In the genomic region with DNA sequence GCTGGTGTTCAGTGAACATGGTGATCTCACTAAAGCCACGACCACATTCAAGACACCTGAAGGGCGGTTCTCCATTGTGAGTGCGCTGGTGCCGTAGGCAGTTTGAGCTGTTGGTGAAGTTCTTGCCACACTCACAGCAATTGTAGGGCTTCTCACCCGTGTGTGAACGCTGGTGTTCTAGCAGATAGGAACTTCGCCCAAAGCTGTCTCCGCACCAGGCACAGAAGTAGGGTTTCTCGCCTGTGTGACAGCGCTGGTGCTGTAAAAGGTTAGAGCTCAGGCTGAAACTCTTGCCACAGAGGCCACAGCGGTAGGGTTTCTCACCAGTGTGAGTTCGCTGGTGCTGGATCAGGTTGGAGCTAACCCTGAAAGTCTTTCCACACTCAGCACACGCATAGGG, we compare ENCODE assay signal across 7 mouse cellular contexts. TPM values are rescaled to one million over a fixed set of nuclear protein-coding genes. Genes with fewer than 3 reads are reported as not detected.
DNase-seq lines count a peak whose midpoint lies in the region; ATAC-seq and TF ChIP-seq lines count a peak whose summit lies in the region.

No protein-coding gene starts in this region.

- no peak for ATAC-seq in heart, embryonic 15.5 days (replicated peaks; ENCODE audit: insufficient number of reproducible peaks, insufficient read depth, low FRiP score, low read depth)
- ATAC-seq in hindbrain, embryonic 13.5 days (ENCODE audit: low FRiP score), result no peak
- ATAC-seq in midbrain, embryonic 15.5 days (replicated peaks), result no peak

- H3K27ac ChIP-seq in heart, embryonic 15.5 days, result no peak overlapping the region
- peak overlapping the region; percentile 40; the same call in 1 of the 2 replicates for H3K27ac ChIP-seq in bone marrow, adult 2 months (ENCODE audit: control insufficient read depth, insufficient read depth, low read depth, low read length, poor library complexity)
- peak overlapping the region; percentile 98; the same call in 1 of the 2 replicates for H3K27ac ChIP-seq in hindbrain, embryonic 13.5 days
- H3K27ac ChIP-seq in midbrain, embryonic 15.5 days, result peak overlapping the region; percentile 99; the same call in 1 of the 2 replicates

- DNase-seq in heart, postnatal 4 days, result no peak
- DNase-seq in frontal cortex, postnatal 10 days (ENCODE audit: low spot score in 2 of 2), result no peak
- DNase-seq in retina, embryonic 14.5 days (ENCODE audit: low spot score), result no peak

- H3K9ac ChIP-seq in heart, embryonic 15.5 days, result no peak overlapping the region
- H3K9ac ChIP-seq in hindbrain, embryonic 13.5 days, result peak overlapping the region; percentile 80; the same call in 1 of the 2 replicates
- H3K9ac ChIP-seq in midbrain, embryonic 15.5 days, result no peak overlapping the region

- H3K9me3 ChIP-seq in heart, embryonic 15.5 days (replicated peaks), result no peaks in the 10 kb centered on the region
- no peaks in the 10 kb centered on the region for H3K9me3 ChIP-seq in hindbrain, embryonic 13.5 days
- no peaks in the 10 kb centered on the region for H3K9me3 ChIP-seq in midbrain, embryonic 15.5 days

- TF ChIP-seq POLR2A in bone marrow, adult 2 months (IDR thresholded peaks at IDR 0.05; ENCODE audit: borderline replicate concordance, control insufficient read depth, low read depth, low read length), result no peak

- H3K36me3 ChIP-seq in heart, embryonic 15.5 days, result peaks cover 14% of the 10 kb centered on the region
- peaks cover 17% of the 10 kb centered on the region for H3K36me3 ChIP-seq in hindbrain, embryonic 13.5 days
- H3K36me3 ChIP-seq in midbrain, embryonic 15.5 days (replicated peaks), result no peaks in the 10 kb centered on the region; the same call in 1 of the 2 replicates

- no peak overlapping the region for H3K4me2 ChIP-seq in heart, embryonic 15.5 days
- peak overlapping the region; percentile 93 for H3K4me2 ChIP-seq in hindbrain, embryonic 13.5 days
- no peak overlapping the region; the same call in 1 of the 2 replicates for H3K4me2 ChIP-seq in midbrain, embryonic 15.5 days

- H3K4me3 ChIP-seq in heart, embryonic 15.5 days, result peak overlapping the region; percentile 85; the same call in 1 of the 2 replicates
- peak overlapping the region; percentile 80 for H3K4me3 ChIP-seq in bone marrow, adult 2 months (replicated peaks; ENCODE audit: control insufficient read depth, low read depth, low read length)
- 0 out of 2 replicates have a peak overlapping the region, but pooled peaks have one; percentile 70 for H3K4me3 ChIP-seq in hindbrain, embryonic 13.5 days
- peak overlapping the region; percentile 69; the same call in 1 of the 2 replicates for H3K4me3 ChIP-seq in midbrain, embryonic 15.5 days

- 91% methylated on average over 13 of the region's 13 CpGs for WGBS in heart, embryonic 15.5 days
- WGBS in bone marrow, adult 2 months, result 87% methylated on average over 13 of the region's 13 CpGs
- 96% methylated on average over 13 of the region's 13 CpGs for WGBS in hindbrain, embryonic 13.5 days
- WGBS in midbrain, embryonic 15.5 days, result 92% methylated on average over 13 of the region's 13 CpGs

- no peak for TF ChIP-seq CTCF in bone marrow, adult 2 months (IDR thresholded peaks at IDR 0.05; ENCODE audit: control insufficient read depth, insufficient read depth, low read length)

- no peaks in the 10 kb centered on the region for H3K27me3 ChIP-seq in heart, embryonic 15.5 days
- no peaks in the 10 kb centered on the region for H3K27me3 ChIP-seq in hindbrain, embryonic 13.5 days
- no peaks in the 10 kb centered on the region for H3K27me3 ChIP-seq in midbrain, embryonic 15.5 days (replicated peaks)

- peaks cover 20% of the 10 kb centered on the region for H3K4me1 ChIP-seq in heart, embryonic 15.5 days (replicated peaks)
- peaks cover 5% of the 10 kb centered on the region for H3K4me1 ChIP-seq in bone marrow, adult 2 months (ENCODE audit: control insufficient read depth, insufficient read depth, low read length)
- H3K4me1 ChIP-seq in hindbrain, embryonic 13.5 days (replicated peaks), result peaks cover 32% of the 10 kb centered on the region
- peaks cover 23% of the 10 kb centered on the region for H3K4me1 ChIP-seq in midbrain, embryonic 15.5 days

RNA-seq across cellular contexts. Expression of a gene that starts 0.7 kb away (rescaled TPM):
- 11.5 and 14.9 TPM in 2 replicates for polyA plus RNA-seq in heart, embryonic 15.5 days (2015; fragmentation: Nextera tagmentation; extraction: Ambion mirVana)
- 10 to 100 TPM; 13.3 to 13.8 TPM for total RNA-seq in heart, postnatal 4 days (2021)
- 8.9 and 13.8 TPM in 2 replicates for polyA plus RNA-seq in bone marrow, adult 2 months (2011; ENCODE audit: insufficient read depth, insufficient read length, low replicate concordance, missing spikeins)
- polyA plus RNA-seq in hindbrain, embryonic 13.5 days (2015; fragmentation: Nextera tagmentation; extraction: Ambion mirVana), result 15.0 and 15.2 TPM in 2 replicates
- polyA plus RNA-seq in midbrain, embryonic 15.5 days (2015; fragmentation: Nextera tagmentation; extraction: Ambion mirVana), result 14.2 and 16.2 TPM in 2 replicates

RNA-seq across cellular contexts. Expression of a gene that starts 1.4 kb away (rescaled TPM):
- 5.8 and 6.1 TPM in 2 replicates for polyA plus RNA-seq in heart, embryonic 15.5 days (2015; fragmentation: Nextera tagmentation; extraction: Ambion mirVana)
- 1 to 10 TPM; 5.3 to 6.8 TPM for total RNA-seq in heart, postnatal 4 days (2021)
- 1.3 and 4.7 TPM in 2 replicates for polyA plus RNA-seq in bone marrow, adult 2 months (2011; ENCODE audit: insufficient read depth, insufficient read length, low replicate concordance, missing spikeins)
- polyA plus RNA-seq in hindbrain, embryonic 13.5 days (2015; fragmentation: Nextera tagmentation; extraction: Ambion mirVana), result 10.6 and 11.4 TPM in 2 replicates
- polyA plus RNA-seq in midbrain, embryonic 15.5 days (2015; fragmentation: Nextera tagmentation; extraction: Ambion mirVana), result 8.1 and 8.5 TPM in 2 replicates

RNA-seq across cellular contexts. Expression of a gene that starts 10.2 kb away (rescaled TPM):
- 160 and 174 TPM in 2 replicates for polyA plus RNA-seq in heart, embryonic 15.5 days (2015; fragmentation: Nextera tagmentation; extraction: Ambion mirVana)
- 100 to 1,000 TPM; 101 to 108 TPM for total RNA-seq in heart, postnatal 4 days (2021)
- 13.9 and 22.2 TPM in 2 replicates for polyA plus RNA-seq in bone marrow, adult 2 months (2011; ENCODE audit: insufficient read depth, insufficient read length, low replicate concordance, missing spikeins)
- 27.9 and 31.0 TPM in 2 replicates for polyA plus RNA-seq in hindbrain, embryonic 13.5 days (2015; fragmentation: Nextera tagmentation; extraction: Ambion mirVana)
- polyA plus RNA-seq in midbrain, embryonic 15.5 days (2015; fragmentation: Nextera tagmentation; extraction: Ambion mirVana), result 23.3 and 24.2 TPM in 2 replicates

RNA-seq across cellular contexts. Expression of a gene that starts 29.0 kb away (rescaled TPM):
- polyA plus RNA-seq in heart, embryonic 15.5 days (2015; fragmentation: Nextera tagmentation; extraction: Ambion mirVana), result not detected in 2 replicates
- not detected for total RNA-seq in heart, postnatal 4 days (2021)
- polyA plus RNA-seq in bone marrow, adult 2 months (2011; ENCODE audit: insufficient read depth, insufficient read length, low replicate concordance, missing spikeins), result 2.0 and 3.6 TPM in 2 replicates
- polyA plus RNA-seq in hindbrain, embryonic 13.5 days (2015; fragmentation: Nextera tagmentation; extraction: Ambion mirVana), result not detected in 2 replicates
- polyA plus RNA-seq in midbrain, embryonic 15.5 days (2015; fragmentation: Nextera tagmentation; extraction: Ambion mirVana), result 0.12 TPM in 1 of 2 replicates, not detected in the other

RNA-seq across cellular contexts. Expression of a gene that starts 30.2 kb away (rescaled TPM):
- 718 and 1,101 TPM in 2 replicates for polyA plus RNA-seq in heart, embryonic 15.5 days (2015; fragmentation: Nextera tagmentation; extraction: Ambion mirVana)
- 1,000 to 10,000 TPM; 1,037 to 1,183 TPM for total RNA-seq in heart, postnatal 4 days (2021)
- 8.4 TPM in 1 of 2 replicates, not detected in the other for polyA plus RNA-seq in bone marrow, adult 2 months (2011; ENCODE audit: insufficient read depth, insufficient read length, low replicate concordance, missing spikeins)
- polyA plus RNA-seq in hindbrain, embryonic 13.5 days (2015; fragmentation: Nextera tagmentation; extraction: Ambion mirVana), result 0.70 and 1.1 TPM in 2 replicates
- polyA plus RNA-seq in midbrain, embryonic 15.5 days (2015; fragmentation: Nextera tagmentation; extraction: Ambion mirVana), result 0.63 TPM in 1 of 2 replicates, not detected in the other
